Mouse (Mus musculus) thymus, postnatal 36 days (tissue): ENCODE results near the gene Gm4491.

ENCODE experiments used
- DNase-seq, 2 experiments: peaks; one replicate each; pipeline ENCODE4 v3.0.0; 2022; ENCODE audit warnings: mixed read lengths in 2 of 2

Gene Gm4491

DNA sequence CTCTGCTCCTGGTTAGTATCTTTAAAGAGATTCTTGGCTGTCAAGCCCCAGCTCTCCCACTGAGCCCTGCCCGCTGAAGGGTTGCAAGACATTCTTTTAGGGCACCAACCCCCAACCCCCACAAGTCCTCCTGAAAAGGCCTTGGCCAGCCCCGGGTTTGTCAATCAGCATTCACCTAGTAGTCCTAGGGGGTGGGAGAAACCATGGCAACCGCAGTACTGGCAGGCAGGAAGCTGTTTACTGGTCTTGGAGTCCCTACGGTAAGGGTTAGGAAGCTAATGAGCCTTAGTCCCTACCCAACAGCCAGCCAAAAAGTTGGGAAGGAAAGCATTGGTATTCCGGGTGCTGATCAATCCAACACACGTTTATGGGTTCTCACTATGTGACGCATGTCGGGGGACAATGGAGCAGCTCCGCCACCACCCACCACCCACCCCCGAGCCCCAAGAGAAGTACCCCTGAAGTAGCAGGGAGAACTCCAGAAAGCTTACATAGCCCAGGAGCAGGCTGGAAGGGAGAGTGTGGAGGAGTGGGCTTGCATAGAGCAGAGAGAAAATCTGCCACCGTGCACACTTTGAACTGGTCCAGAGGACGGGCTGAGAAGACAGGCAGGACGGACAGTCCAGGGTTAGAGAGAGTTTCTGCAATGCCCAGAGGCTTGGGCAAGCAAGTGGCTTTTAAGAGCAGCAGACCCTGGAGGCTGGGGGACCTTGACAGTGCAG is at the start of gene Gm4491:
Gm4491 (minus strand) TSS at position 61 of the 722 bp plus-strand sequence.
- DNase-seq: no peak

DNA sequence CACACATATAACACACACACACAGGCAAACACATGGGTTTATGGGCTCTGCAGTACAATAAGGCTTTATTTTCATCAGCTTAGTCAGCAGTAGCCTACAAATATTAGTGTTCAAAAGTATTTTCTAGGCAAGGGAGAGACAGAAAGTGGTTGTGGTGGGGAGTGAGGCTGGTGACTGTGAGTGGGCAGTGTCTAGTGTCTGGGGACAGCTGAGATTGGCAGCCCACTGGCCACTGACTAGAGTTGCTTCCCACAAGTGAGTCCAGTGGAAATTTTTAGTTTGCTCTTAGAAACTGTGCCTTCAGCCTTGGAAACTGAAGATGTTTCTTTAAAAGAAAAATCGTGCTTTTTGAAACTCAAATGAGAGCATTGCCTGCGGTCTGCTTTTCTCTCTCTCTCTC is 46.1 kb upstream of the Gm4491 start:
- DNase-seq: no peak

DNA sequence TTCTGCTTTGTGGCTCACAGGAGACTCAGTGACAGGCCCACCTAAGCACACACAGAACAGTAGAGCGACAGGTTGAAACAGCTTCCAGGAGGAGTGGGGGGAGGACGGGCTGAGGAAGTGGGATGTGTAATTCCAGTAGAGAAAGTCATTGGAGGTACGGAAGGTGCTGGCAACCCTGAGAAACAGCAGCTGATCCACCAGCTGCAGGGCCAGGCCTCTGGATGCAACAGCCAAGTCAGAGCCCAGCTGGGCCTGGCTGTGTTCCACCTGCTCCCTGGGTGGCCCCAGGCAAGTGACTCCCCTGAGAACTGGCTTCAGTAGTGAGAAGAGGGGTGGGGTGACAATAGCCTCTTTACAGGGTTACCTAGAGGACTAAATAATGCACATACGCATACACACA is 45.5 kb upstream of the Gm4491 start:
- DNase-seq: no peak

DNA sequence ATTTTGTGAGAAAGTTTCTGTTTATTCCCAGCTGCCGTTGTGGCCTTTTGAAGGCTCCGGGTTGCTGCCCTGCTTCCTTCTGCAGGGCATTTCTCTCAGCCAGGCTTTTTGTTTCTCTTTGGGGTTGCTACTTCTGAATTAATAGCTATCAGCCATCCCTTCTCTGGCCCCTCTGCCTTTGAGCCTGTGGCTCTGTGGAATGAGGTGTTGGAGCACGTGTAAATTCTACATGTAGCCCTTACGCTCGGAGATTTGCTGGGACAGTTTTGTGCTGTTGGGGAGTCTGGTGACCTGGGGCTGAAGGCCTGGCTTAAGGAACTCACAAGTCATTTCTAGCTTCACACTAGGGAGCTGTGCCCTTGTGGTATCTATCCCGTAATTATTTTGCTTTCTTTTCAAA is 39.2 kb upstream of the Gm4491 start:
- no peak for DNase-seq

DNA sequence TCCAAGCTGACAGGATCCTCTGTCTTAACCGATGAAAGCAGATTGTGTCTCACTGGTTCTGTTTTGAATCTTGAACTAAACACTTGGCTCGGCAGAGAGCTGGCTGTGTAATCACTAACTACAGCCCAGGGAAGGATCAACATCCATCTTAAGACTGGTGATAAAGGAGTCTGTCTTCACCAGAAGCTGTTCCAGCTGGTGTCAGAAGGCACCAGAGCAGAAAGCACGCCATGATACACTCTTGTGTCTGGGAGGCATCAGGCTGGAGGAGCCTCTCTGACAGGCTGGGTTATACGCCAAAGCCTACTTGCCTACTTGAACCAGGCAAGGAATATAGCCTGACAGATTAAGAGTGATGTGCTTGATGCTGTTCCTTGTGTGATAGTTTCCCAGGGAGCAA is 30.1 kb upstream of the Gm4491 start:
- DNase-seq: no peak

DNA sequence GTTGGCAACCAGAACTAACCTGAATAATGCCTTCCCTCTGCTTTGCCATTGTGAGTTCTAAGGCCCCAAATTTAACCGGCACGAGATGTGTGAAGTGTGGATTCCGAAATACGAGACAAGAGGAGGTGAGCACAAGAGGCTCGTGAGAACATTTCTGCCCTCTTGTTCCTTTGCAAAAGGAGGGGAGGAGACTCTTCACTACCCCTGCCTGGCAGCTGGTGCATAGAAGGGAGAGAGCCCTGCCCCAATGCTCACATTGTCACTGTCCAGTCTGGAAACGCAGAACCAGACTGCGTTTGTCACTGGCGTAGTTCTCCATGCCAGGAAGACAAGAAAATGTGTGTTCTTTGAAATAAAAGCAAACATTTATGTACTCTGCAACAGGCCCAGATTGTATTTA is 19.6 kb upstream of the Gm4491 start:
- DNase-seq: no peak

DNA sequence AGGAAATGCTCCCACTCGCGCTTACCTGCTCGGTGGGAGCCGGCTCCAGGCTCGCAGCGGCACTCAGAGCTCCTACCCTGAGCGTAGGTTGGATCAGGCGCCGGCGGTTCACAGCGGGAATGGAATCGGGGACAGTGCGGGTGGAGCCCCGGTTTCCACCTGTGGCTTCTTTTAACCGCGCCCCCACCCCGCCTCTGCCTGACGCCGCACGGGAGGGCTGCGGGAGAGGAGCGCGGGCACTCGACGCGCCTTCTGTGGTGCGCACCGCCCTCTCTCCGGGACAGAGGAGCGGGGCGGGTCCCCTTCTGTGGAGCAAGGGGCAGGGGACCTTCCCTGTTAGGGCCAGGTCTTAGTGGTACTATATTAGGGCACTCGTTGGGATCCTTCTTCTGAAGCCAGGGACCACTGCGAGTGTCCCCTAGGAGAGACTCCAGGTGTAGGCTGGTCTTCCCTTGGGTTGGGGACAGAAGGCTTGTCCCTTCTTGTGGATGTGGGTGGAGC is 17.5 kb upstream of the Gm4491 start, which contains the start of gene Gjb6:
Gjb6 (minus strand) TSS at position 451 of the 501 bp plus-strand sequence.
- DNase-seq: no peak

DNA sequence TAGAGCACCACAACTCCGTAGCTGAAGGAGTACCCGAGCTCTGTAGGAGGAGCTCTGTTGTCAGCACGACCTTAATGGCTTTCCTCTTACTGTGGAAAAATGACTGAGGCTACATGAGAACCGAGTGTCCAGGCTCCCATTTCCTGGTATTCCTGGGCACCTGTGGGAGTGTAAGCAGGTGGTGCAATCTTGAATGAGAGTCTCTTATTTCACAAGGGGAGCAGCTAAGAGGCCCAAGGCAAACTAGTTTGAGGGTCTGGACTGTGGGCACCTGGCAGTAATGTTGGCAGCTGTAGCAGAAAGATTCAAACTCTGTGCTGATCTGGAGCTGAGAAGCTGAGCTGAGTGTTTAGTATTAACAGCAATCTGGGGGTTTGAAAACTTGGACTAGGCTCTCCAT is 11.7 kb upstream of the Gm4491 start:
- no peak for DNase-seq

DNA sequence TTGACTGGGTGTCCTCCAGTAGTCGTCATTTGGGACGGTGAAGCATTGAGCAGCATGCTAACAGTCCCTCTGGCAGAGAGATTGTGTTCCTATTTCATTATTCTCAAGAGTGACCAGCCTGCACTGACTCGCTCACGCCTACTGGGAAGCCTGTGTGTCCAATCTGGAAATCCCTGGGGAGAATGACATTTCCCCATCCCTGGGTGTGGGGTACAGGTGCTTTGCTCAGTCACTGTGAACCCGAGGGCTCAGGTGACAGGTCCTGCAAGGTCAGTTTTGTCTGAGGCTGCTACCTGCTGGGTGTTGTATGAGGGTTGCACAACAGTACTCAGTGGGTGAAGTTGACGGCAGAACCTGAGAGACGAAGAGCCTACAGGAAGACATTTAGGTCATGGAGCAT is 6.6 kb upstream of the Gm4491 start:
- no peak for DNase-seq

DNA sequence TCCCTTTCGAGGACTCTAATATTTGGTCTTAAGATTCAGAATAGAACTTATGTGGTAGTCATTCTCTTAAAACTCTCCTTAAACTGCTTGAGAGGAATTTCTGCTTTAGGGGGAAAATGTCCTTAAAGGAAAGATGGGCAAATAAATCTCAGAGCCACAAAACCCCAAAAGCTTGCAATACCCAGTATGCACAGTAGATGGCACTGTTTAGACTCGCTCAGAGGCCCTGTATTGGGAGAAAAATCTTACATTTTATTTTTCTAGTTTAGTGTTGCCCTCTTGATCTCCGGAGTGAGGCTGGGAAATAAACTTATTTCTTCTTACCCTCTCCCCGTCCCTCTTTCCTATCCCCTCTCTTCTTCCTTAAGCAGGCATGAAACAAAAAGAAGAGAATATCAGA is 6.5 kb downstream of the Gm4491 start:
- no peak for DNase-seq

DNA sequence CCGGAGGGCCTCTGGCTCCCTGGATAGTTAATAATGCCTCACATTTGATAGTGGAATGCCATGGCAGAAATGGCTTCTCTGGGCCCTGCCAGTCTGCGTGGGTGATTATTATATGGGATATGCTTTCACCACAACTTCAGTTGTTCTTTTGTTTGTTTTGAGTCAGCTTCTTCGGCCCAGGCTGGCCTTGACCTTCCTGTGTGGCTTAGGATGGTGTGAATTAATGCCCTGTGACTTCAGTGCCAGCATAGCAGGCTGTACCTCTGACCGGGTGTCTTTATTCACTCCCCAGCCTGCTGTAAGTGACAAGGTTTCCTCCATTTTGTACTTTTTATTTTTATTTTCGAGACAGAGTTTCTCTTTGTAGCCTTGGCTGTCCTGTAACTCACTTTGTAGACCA is 7.8 kb downstream of the Gm4491 start:
- DNase-seq: no peak

DNA sequence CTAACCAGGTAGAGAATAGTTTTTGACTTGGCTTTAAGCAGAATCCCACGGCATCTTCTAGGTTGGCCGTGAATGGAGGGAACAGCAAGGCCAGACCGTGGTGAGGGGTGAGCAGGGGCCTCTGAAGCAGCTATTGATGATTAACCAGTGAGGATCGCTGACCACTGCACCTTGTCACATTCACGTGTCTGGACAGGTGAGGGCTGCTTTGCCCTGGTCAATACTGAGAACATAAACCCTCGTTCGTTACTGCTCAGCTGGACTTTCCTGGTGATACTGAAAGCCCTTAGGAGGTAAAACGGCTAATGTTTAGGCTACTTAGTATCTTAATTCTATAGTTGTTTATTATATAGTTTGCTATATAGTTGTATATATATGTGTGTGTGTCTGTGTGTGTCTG is 8.6 kb downstream of the Gm4491 start:
- DNase-seq: no peak

DNA sequence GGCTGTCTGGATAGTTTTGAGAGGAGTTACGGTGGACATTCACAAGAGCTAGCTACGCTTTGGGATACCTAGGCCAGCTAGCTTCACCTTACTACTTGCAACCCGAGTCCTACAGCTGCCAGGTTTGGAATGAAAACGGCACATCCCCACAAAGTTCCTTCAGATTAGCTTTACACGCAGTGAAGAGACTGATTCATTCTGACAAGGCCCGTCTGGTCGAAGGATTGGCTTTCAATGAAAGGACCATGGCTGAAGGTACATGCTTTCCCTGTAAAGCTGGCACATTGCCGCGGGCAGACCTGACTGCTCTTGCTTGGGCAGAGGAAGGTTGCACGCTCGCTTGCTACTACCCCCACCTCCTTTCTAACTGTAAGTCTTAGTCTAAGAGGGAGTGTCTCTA is 10.0 kb downstream of the Gm4491 start:
- no peak for DNase-seq

DNA sequence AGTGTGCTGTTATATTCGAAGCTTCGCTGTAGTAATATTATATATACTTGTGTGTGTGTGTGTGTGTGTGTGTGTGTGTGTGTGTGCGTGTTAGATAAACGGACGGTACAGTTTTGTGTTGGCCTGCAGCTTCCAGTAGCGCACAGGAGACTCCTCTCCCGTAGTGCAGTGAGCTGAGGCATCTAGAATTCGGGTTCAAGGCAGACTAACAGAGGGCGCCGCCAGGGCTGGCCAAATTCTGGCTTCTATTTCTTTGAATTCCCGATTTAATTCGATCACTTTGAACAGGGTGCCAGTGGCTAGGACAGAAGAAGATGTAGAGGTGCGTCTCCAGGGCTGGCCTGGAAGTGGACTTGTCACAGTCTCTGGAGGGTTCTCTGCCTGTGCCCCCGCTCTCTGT is 10.6 kb downstream of the Gm4491 start:
- DNase-seq: no peak

DNA sequence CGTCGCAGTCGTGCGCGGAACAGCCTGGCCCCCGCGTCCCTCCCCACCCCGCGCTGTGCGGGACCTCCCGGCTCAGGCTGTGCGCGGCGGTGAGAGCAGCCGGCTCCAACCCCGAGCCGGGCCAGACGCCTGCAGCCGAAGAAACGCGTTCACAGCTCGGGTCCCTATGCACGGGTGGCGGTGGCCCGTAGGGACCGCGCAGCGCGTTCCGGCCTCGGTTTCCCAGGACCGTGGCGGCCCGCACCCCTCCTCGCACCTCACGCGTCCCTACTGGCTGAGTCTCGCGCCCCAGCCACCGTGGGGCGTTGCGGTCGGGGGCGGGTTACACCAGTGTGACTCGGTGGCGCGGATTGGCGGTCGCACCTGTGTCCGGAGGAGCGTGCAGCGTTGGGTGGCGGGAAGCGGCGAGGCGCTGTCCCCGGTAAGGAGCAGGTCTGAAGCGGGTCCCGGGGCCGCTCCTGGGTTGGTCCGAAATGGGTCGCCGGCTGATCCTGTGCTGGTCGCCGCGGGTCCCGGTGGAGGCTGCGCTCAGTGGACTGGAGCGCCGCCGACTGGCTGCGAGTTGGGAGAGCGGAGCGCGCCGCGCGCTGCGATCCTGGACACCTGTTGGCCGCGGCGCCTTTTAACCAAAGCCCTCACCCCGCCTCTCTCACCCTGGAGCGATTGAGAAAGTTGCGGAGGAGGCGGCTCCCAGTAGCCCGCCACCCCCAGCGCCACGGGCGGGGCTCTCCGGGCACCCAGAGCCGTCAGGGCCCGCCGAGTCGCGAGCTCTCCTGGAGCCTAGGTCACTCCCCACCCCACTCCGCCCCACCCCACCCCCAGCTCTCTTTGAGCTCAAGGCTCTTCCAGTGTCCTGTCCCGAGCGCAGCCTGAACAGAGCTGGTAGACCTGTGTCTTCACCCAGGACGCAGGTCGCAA is 11.3 kb downstream of the Gm4491 start, which contains the start of gene Gjb2:
Gjb2 (minus strand) TSS at position 597 of the 918 bp plus-strand sequence.
- peak in 1 of 2 experiments; percentile 14 for DNase-seq

DNA sequence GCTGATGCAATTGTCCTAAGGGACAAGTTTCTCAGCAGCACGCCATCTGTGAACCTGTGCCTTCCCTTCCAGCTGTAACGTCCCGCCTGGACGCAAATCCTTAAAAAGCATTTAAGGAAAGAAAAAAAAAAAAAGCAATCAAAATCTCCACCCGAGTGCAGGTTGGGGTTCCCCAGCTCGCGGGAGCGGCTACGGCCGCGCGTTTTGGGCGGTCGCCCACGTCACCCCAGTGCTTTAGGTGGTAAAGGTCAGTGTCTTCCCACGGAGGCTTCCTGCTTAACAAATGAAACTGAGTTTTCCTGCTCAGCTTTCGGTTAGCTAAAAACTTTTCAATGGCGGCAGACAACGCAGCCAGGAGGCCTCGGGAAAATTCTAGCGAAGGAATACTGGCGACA is 12.0 kb downstream of the Gm4491 start:
- no peak for DNase-seq

DNA sequence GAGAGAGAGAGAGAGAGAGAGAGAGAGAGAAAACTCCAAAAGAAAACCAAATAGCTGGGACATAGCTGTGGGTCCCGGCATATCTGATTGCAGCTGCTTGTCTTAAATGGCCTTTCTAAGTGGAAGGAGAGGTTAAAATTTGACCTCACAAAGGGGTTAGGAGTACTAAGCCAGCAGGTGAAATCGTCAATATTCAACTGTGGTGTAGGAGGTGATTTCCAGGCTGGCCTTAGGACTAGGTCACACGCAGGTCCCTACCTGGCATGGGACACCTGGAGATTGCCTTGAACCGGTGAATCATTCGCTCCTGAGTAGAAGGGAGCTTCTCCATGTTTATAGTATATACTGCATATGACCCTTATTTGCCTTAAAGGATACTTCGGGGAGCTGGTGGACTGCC is 12.6 kb downstream of the Gm4491 start:
- no peak for DNase-seq

DNA sequence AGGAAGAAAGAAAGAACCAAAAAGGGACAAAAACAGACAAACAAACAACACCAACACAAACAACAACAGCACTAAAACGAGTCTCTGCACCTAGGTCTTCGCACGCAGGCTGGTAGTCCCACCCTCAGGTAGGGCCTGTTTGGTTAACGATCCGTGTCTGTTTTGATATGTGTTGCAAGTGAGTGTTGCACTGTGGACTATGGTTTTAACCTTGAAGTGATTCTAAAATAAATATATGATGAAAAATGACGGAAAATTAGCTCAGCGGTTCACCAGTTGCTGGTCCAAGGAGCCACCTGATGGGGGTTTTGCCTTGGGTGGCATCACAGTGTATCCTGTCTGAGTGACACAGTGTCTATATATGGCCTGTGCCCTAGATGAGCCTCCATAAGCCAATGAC is 14.1 kb downstream of the Gm4491 start:
- DNase-seq: no peak

DNA sequence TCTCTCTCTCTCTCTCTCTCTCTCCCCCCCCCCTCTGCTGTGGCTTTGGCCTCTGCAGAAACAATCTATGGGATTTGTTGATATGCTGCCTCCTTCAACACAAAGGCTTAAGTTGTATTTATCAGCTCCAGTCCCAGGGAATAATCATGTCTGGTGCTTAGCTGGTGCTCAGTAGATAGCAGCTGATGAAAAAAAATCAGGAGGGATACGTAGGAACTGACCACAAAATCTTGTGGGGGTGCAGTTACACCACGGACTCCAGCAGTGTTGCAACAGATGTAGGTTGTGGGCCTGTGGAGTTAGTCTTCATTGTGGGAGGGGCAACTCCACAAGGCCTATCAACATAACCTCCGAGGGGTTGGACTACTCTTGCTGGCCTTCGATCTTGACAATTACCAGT is 19.8 kb downstream of the Gm4491 start:
- no peak for DNase-seq

DNA sequence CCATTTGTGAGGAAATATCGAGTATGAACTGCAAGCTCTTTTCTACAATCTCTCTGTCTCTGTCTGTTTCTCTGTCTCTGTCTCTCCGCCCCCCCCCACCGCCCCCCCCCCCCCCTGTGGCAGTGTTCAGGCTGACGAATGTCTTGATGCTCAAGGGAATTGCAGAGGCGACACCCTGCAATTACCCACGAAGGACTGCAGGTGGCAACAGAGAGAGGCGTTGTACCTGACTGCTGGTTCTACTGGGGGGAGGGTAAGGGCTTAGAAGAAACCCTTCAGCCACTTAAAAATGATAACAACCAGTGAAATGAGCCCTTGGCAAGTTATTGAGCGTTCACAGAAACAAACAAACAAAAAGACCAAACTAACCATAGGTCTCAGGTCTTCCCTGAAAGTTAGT is 22.7 kb downstream of the Gm4491 start:
- peak; percentile 39 to 42 for DNase-seq

DNA sequence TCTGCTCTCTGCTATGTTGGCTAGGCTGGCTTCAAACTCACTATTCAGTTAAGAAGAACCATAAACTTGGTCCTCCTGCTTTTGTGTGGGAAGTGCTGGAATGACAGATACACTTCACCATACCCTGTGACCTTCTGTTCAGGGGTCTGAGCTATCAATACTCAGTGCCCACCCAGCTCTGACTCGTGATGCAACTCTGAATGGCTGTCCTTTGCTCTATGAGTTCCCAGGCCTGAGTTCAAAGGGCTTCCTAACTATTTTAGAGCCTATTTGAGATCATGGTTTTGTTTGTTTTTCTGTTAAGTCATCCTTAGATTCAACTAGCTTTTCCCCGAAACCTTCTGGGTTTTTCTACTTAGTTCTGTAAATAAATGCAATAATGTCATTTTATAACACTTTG is 25.7 kb downstream of the Gm4491 start:
- DNase-seq: no peak

DNA sequence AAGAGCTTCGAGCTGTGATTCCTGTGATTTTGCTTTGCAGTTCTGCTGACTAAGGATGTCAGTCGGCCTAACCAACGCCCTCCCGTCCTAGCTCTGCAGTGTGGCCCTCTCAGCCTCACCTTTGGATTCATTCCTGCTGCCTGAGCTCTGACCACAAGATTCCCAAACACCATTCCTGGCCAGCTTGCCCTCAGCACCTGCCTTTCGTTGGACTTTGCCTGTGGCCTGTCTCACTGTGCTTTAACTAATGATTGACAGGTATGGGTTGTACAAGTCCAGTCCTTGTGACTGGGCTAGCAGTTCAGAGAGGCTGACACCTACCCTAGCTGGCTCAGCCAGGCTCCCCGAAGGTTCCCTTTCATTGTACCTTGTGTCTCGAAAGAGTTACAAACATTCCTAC is 26.6 kb downstream of the Gm4491 start:
- no peak for DNase-seq

DNA sequence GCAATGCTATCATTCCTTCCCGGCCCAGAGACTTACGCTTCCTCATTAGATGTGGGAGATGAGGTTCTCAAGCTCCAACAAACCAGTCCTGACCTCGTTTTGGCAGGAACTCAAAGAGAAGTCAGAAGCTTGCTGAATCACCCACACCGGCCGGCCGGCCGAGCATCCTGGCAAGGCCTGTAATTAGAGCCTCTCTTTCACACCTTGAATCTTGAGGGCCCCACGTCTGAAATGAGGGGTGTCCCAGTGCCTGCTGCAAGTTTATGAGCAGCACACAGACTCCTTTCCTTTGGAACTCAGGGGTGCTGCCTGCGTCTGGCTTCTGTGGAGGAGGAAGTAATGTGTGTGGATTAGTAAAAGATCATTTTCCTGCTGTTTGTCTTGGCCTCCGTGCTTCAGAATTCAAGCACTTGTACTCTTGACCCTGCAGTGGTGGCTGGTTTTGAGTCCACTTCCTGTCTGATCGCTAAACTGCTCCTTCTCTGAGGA is 31.5 kb downstream of the Gm4491 start:
- no peak for DNase-seq

DNA sequence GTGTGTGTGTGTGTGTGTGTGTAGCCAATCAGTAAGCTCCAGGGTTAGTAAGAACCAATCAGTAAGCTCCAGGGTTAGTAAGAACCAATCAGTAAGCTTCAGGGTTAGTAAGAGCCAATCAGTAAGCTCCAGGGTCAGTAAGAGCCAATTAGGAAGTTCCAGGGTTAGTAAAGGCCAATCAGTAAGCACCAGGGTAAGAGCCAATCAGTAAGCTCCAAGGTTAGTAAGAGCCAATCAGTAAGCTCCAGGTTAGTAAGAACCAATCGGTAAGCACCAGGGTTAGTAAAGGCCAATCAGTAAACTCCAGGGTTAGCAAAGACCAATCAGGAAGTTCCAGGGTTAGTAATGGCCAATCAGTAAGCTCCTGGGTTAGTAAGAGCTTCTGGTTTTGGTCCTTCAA is 32.8 kb downstream of the Gm4491 start:
- DNase-seq: no peak
